In the genomic region with DNA sequence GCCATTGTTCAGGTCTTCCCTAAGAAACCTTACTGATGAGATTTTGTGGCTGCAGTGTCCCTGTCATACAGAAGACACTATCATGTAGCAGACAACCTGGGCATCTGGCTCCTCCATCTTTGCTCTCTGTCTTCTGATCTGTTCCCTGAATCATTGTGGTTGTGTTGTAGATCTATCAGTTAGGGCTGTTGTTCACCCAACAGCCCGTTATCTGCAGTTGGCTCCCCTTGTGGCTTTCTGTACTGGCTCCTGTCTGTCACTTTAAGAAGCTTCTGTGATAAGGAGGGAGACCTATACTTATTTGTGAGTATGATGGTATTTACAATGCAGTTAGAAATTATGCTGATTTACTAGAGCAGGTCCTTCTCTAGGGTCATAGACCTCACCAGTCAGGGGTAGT, we compare ENCODE assay signal across 13 mouse cellular contexts. TPM values are rescaled to one million over a fixed set of nuclear protein-coding genes. Genes with fewer than 3 reads are reported as not detected.
DNase-seq lines count a peak whose midpoint lies in the region; ATAC-seq lines count a peak whose summit lies in the region.
"Had no signal": no experiment of that assay in that cellular context is flagged by ENCODE, and none has a peak within 500 bp of the region (broad histone marks: within the 10 kb centered on the region; RNA-seq: fewer than 3 reads in every experiment).

No protein-coding gene starts in this region.

- DNase-seq in hindbrain, embryonic 10.5 days (ENCODE audit: low spot score) = no peak
- DNase-seq in hindbrain, embryonic 14.5 days (ENCODE audit: low spot score) = no peak
- no peak for DNase-seq in cerebellum, postnatal 36 days
- no peak for DNase-seq in B cell, adult 2 months
- DNase-seq: cerebellum, postnatal 25 days; gastrocnemius, postnatal 14 days; kidney, adult 8-10 months; lung, postnatal 14 days had no signal

- 93% methylated on average over 1 of the region's 1 CpGs for WGBS in hindbrain, embryonic 13.5 days
- WGBS in hindbrain, embryonic 10.5 days = 92% methylated on average over 1 of the region's 1 CpGs
- WGBS in hindbrain, embryonic 14.5 days = 91% methylated on average over 1 of the region's 1 CpGs
- WGBS in liver, embryonic 12.5 days (ENCODE audit: insufficient replicate concordance) = 15% methylated on average over 1 of the region's 1 CpGs
- 88% methylated on average over 1 of the region's 1 CpGs for WGBS in midbrain, embryonic 16.5 days

- H3K27me3 ChIP-seq in hindbrain, embryonic 13.5 days = peaks cover 6% of the 10 kb centered on the region; the same call in 1 of the 2 replicates
- H3K27me3 ChIP-seq in hindbrain, embryonic 10.5 days (ENCODE audit: insufficient read depth, poor library complexity, severe bottlenecking) = no peaks in the 10 kb centered on the region; the same call in 1 of the 2 replicates
- H3K27me3 ChIP-seq in hindbrain, embryonic 14.5 days (ENCODE audit: control insufficient read depth, insufficient read depth, low read length) = no peaks in the 10 kb centered on the region
- H3K27me3 ChIP-seq in liver, embryonic 12.5 days (replicated peaks) = peaks cover 13% of the 10 kb centered on the region; the same call in 1 of the 2 replicates
- no peaks in the 10 kb centered on the region for H3K27me3 ChIP-seq in midbrain, embryonic 16.5 days (ENCODE audit: control insufficient read depth, insufficient read depth, low read depth, low read length)

- no peak overlapping the region for H3K4me3 ChIP-seq in hindbrain, embryonic 13.5 days
- H3K4me3 ChIP-seq in hindbrain, embryonic 10.5 days = no peak overlapping the region
- no peak overlapping the region for H3K4me3 ChIP-seq in hindbrain, embryonic 14.5 days (replicated peaks; ENCODE audit: low read length)
- H3K4me3 ChIP-seq in liver, embryonic 12.5 days = peak overlapping the region; percentile 90
- no peak overlapping the region for H3K4me3 ChIP-seq in midbrain, embryonic 16.5 days (ENCODE audit: low read depth, low read length)
- H3K4me3 ChIP-seq: embryonic facial prominence, embryonic 10.5 days had no signal

- peak overlapping the region; percentile 26; the same call in 1 of the 2 replicates for H3K9ac ChIP-seq in hindbrain, embryonic 13.5 days
- H3K9ac ChIP-seq in hindbrain, embryonic 14.5 days = no peak overlapping the region
- H3K9ac ChIP-seq in liver, embryonic 12.5 days = peak overlapping the region; percentile 22; the same call in 1 of the 2 replicates
- H3K9ac ChIP-seq in midbrain, embryonic 16.5 days (ENCODE audit: low read depth, low read length) = no peak overlapping the region

- no peak for ATAC-seq in hindbrain, embryonic 13.5 days (ENCODE audit: low FRiP score)
- ATAC-seq in hindbrain, embryonic 14.5 days (ENCODE audit: low FRiP score) = no peak
- no peak for ATAC-seq in liver, embryonic 12.5 days
- no peak for ATAC-seq in midbrain, embryonic 16.5 days
- ATAC-seq: inflammation-experienced regulatory T-cells, adult 6 months had no signal

- peak overlapping the region; percentile 61 for H3K4me2 ChIP-seq in hindbrain, embryonic 13.5 days
- peak overlapping the region; percentile 66 for H3K4me2 ChIP-seq in hindbrain, embryonic 14.5 days (replicated peaks)
- peak overlapping the region; percentile 76 for H3K4me2 ChIP-seq in liver, embryonic 12.5 days
- H3K4me2 ChIP-seq in midbrain, embryonic 16.5 days (ENCODE audit: low read length) = peak overlapping the region; percentile 61

- H3K27ac ChIP-seq in hindbrain, embryonic 13.5 days = no peak overlapping the region
- no peak overlapping the region for H3K27ac ChIP-seq in hindbrain, embryonic 10.5 days
- no peak overlapping the region for H3K27ac ChIP-seq in hindbrain, embryonic 14.5 days
- H3K27ac ChIP-seq in liver, embryonic 12.5 days = peak overlapping the region; percentile 76
- H3K27ac ChIP-seq in midbrain, embryonic 16.5 days (ENCODE audit: low read length) = no peak overlapping the region
- H3K27ac ChIP-seq: embryonic facial prominence, embryonic 10.5 days had no signal

- peaks cover 7% of the 10 kb centered on the region; the same call in 1 of the 2 replicates for H3K36me3 ChIP-seq in hindbrain, embryonic 13.5 days
- H3K36me3 ChIP-seq in hindbrain, embryonic 10.5 days = peaks cover 10% of the 10 kb centered on the region; the same call in 1 of the 2 replicates
- no peaks in the 10 kb centered on the region; the same call in 1 of the 2 replicates for H3K36me3 ChIP-seq in hindbrain, embryonic 14.5 days (replicated peaks; ENCODE audit: control insufficient read depth, insufficient read depth)
- peaks cover 26% of the 10 kb centered on the region for H3K36me3 ChIP-seq in liver, embryonic 12.5 days
- no peaks in the 10 kb centered on the region for H3K36me3 ChIP-seq in midbrain, embryonic 16.5 days (ENCODE audit: control insufficient read depth, insufficient read depth, low read length)

- peaks cover 18% of the 10 kb centered on the region for H3K4me1 ChIP-seq in hindbrain, embryonic 13.5 days (replicated peaks)
- H3K4me1 ChIP-seq in hindbrain, embryonic 10.5 days (replicated peaks) = peaks cover 12% of the 10 kb centered on the region; the same call in 1 of the 2 replicates
- peaks cover 20% of the 10 kb centered on the region for H3K4me1 ChIP-seq in hindbrain, embryonic 14.5 days (replicated peaks; ENCODE audit: control insufficient read depth, insufficient read depth, low read length)
- peaks cover 53% of the 10 kb centered on the region for H3K4me1 ChIP-seq in liver, embryonic 12.5 days
- peaks cover 19% of the 10 kb centered on the region for H3K4me1 ChIP-seq in midbrain, embryonic 16.5 days (ENCODE audit: control insufficient read depth, insufficient read depth, low read length)

- H3K9me3 ChIP-seq in hindbrain, embryonic 13.5 days = no peaks in the 10 kb centered on the region
- peaks cover 3% of the 10 kb centered on the region; the same call in 1 of the 2 replicates for H3K9me3 ChIP-seq in hindbrain, embryonic 10.5 days
- peaks cover 4% of the 10 kb centered on the region; the same call in 1 of the 2 replicates for H3K9me3 ChIP-seq in hindbrain, embryonic 14.5 days (ENCODE audit: control insufficient read depth, low read length)
- no peaks in the 10 kb centered on the region for H3K9me3 ChIP-seq in liver, embryonic 12.5 days (replicated peaks)
- no peaks in the 10 kb centered on the region; the same call in 1 of the 2 replicates for H3K9me3 ChIP-seq in midbrain, embryonic 16.5 days (replicated peaks; ENCODE audit: control insufficient read depth, low read length, poor library complexity, severe bottlenecking)
- H3K9me3 ChIP-seq: embryonic facial prominence, embryonic 10.5 days had no signal

RNA-seq across cellular contexts. Expression of gene March8, which starts 2.7 kb away (rescaled TPM):
- 62.9 and 70.6 TPM in 2 replicates for polyA plus RNA-seq in hindbrain, embryonic 13.5 days (2015; fragmentation: Nextera tagmentation; extraction: Ambion mirVana)
- 31.2 and 42.0 TPM in 2 replicates for polyA plus RNA-seq in hindbrain, embryonic 10.5 days (2016; fragmentation: Nextera tagmentation; extraction: Ambion mirVana)
- 69.4 and 74.3 TPM in 2 replicates for polyA plus RNA-seq in hindbrain, embryonic 14.5 days (2014; fragmentation: Nextera tagmentation; extraction: Ambion mirVana)
- 85.2 and 94.3 TPM in 2 replicates for polyA plus RNA-seq in liver, embryonic 12.5 days (2016; fragmentation: Nextera tagmentation; extraction: Ambion mirVana)
- 66.9 and 67.8 TPM in 2 replicates for polyA plus RNA-seq in midbrain, embryonic 16.5 days (2015; fragmentation: Nextera tagmentation; extraction: Ambion mirVana)

Comparison
In these comparisons a context has a peak if more than half of its experiments do, and no peak if none do; other contexts are left out.
1. H3K9ac ChIP-seq: peak in hindbrain, embryonic 13.5 days (single experiment) and liver, embryonic 12.5 days (single experiment); none in hindbrain, embryonic 14.5 days (single experiment) and midbrain, embryonic 16.5 days (single experiment).
2. Peak in every context shown above with its lines, with median percentiles within 50 percentile points of each other: H3K4me2 ChIP-seq.